Comparison of ENCODE assay signal across 9 mouse cellular contexts in the genomic region with DNA sequence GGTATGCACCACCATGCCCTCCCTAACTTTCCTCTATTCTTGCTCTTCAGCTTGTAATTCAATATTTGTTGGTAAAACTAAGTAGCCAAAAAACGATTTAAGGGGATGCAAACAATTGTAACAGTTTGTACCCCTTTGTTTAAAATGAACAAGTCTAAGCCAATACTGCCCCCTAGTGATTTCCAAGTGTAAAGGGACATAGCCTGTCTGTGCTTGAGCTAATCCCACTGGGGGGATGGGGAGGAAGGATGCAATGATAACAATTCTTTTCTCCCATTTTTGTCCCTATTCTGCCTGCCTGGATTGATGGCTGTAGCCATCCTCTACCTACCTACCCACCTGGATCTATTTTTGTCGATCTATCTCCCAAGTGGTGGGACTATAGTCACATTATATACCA. TPM values are rescaled to one million over a fixed set of nuclear protein-coding genes. Genes with fewer than 3 reads are reported as not detected.
DNase-seq lines count a peak whose midpoint lies in the region; ATAC-seq and TF ChIP-seq lines count a peak whose summit lies in the region.
"Had no signal": no experiment of that assay in that cellular context is flagged by ENCODE, and none has a peak within 500 bp of the region (broad histone marks: within the 10 kb centered on the region; RNA-seq: fewer than 3 reads in every experiment).

No protein-coding gene starts in this region.

- DNase-seq in layer of hippocampus, adult 2 months (ENCODE audit: low spot score in 2 of 2): peak in 1 of 2 experiments; percentile 18
- DNase-seq in layer of hippocampus, adult 8-10 months (ENCODE audit: low spot score in 2 of 2): no peak
- DNase-seq in G1E (ENCODE audit: low spot score): no peak
- peak; percentile 59 for DNase-seq in adipocyte (ENCODE audit: low spot score)
- DNase-seq: gastrocnemius, postnatal 10 days; thymus, postnatal 36 days had no signal

- peaks cover 92% of the 10 kb centered on the region for H3K36me3 ChIP-seq in G1E (replicated peaks)
- peaks cover 78% of the 10 kb centered on the region for H3K36me3 ChIP-seq in heart, embryonic 12.5 days

- no peak overlapping the region for H3K27ac ChIP-seq in layer of hippocampus, adult 2 months
- H3K27ac ChIP-seq in heart, embryonic 12.5 days (ENCODE audit: poor library complexity, severe bottlenecking): no peak overlapping the region

- H3K9ac ChIP-seq in heart, embryonic 12.5 days: no peak overlapping the region

- ATAC-seq in G1E (ENCODE audit: extremely low read depth, insufficient number of reproducible peaks, low FRiP score, poor library complexity, severe bottlenecking): no peak; the same call in 1 of the 2 replicates
- ATAC-seq in megakaryocyte-erythroid progenitor cell, adult 5-6 weeks (replicated peaks; ENCODE audit: low FRiP score, low TSS enrichment, poor library complexity, severe bottlenecking): peak; percentile 71
- no peak for ATAC-seq in activated CD4-positive, CD25-positive, alpha-beta regulatory T cell, adult 4 months
- ATAC-seq in heart, embryonic 12.5 days (ENCODE audit: insufficient number of reproducible peaks, low FRiP score): no peak

- peak; percentile 86 for TF ChIP-seq CTCF in layer of hippocampus, adult 2 months (conservative IDR thresholded peaks at IDR 0.05)
- peak; percentile 44; the same call in 1 of the 2 replicates for TF ChIP-seq CTCF in G1E (IDR thresholded peaks at IDR 0.05; ENCODE audit: low read depth, low read length)

- H3K4me2 ChIP-seq in heart, embryonic 12.5 days: no peak overlapping the region

- no peaks in the 10 kb centered on the region for H3K27me3 ChIP-seq in G1E (ENCODE audit: insufficient read depth, low read length)
- no peaks in the 10 kb centered on the region for H3K27me3 ChIP-seq in heart, embryonic 12.5 days (replicated peaks)

- WGBS in heart, embryonic 12.5 days: 51% methylated on average over 2 of the region's 2 CpGs

- no peaks in the 10 kb centered on the region for H3K9me3 ChIP-seq in G1E (replicated peaks)
- no peaks in the 10 kb centered on the region for H3K9me3 ChIP-seq in heart, embryonic 12.5 days (replicated peaks)

- H3K4me1 ChIP-seq in G1E (ENCODE audit: insufficient read depth, low read depth, low read length): peaks cover 7% of the 10 kb centered on the region; the same call in 1 of the 2 replicates
- no peaks in the 10 kb centered on the region for H3K4me1 ChIP-seq in heart, embryonic 12.5 days (replicated peaks)

- no peak overlapping the region for H3K4me3 ChIP-seq in layer of hippocampus, adult 2 months
- no peak overlapping the region for H3K4me3 ChIP-seq in G1E (ENCODE audit: low read depth, low read length)
- no peak overlapping the region for H3K4me3 ChIP-seq in heart, embryonic 12.5 days

RNA-seq across cellular contexts. Expression of gene Tra2a, which starts 16.6 kb away (rescaled TPM):
- total RNA-seq in layer of hippocampus, adult 2 months (2021): 10 to 100 TPM; 69.9 to 86.9 TPM
- 100 to 1,000 TPM in 1 of 4 experiments, 10 to 100 TPM in 3; 54.1 to 108 (median 82.0) TPM for total RNA-seq in layer of hippocampus, adult 8-10 months (2022)
- total RNA-seq in G1E (2014; fragmentation: Nextera tagmentation) (174 and 194 TPM in 2 replicates), G1E (2017) (130 and 160 TPM in 2 replicates)
- polyA plus RNA-seq in G1E (2012): 20.8 and 35.7 TPM in 2 replicates
- total RNA-seq in megakaryocyte-erythroid progenitor cell, adult 5-6 weeks (2014; fragmentation: Nextera tagmentation): 160 and 198 TPM in 2 replicates
- total RNA-seq in megakaryocyte-erythroid progenitor cell, adult 5-6 weeks (2017): 184 and 193 TPM in 2 replicates
- 10 to 100 TPM; 29.2 to 30.3 TPM for polyA plus RNA-seq in activated CD4-positive, CD25-positive, alpha-beta regulatory T cell, adult 4 months (2017; shearing (Covaris generic))
- 72.2 and 72.5 TPM in 2 replicates for polyA plus RNA-seq in heart, embryonic 12.5 days (2016; fragmentation: Nextera tagmentation; extraction: Ambion mirVana)

RNA-seq across cellular contexts. Expression of gene Igf2bp3, which starts 32.5 kb away (rescaled TPM):
- total RNA-seq in layer of hippocampus, adult 2 months (2021): not detected
- total RNA-seq in layer of hippocampus, adult 8-10 months (2022): not detected
- total RNA-seq in G1E (2014; fragmentation: Nextera tagmentation) (50.9 and 56.3 TPM in 2 replicates), G1E (2017) (36.1 and 41.2 TPM in 2 replicates)
- 18.5 and 25.9 TPM in 2 replicates for polyA plus RNA-seq in G1E (2012)
- 0.17 TPM in 1 of 2 replicates, not detected in the other for total RNA-seq in megakaryocyte-erythroid progenitor cell, adult 5-6 weeks (2014; fragmentation: Nextera tagmentation)
- not detected in 2 replicates for total RNA-seq in megakaryocyte-erythroid progenitor cell, adult 5-6 weeks (2017)
- 1 to 10 TPM; 2.5 to 4.6 TPM for polyA plus RNA-seq in activated CD4-positive, CD25-positive, alpha-beta regulatory T cell, adult 4 months (2017; shearing (Covaris generic))
- 68.6 and 69.2 TPM in 2 replicates for polyA plus RNA-seq in heart, embryonic 12.5 days (2016; fragmentation: Nextera tagmentation; extraction: Ambion mirVana)

Comparison
In these comparisons a context has a peak if more than half of its experiments do, and no peak if none do; other contexts are left out.
1. RNA of gene Igf2bp3, which starts 32.5 kb away (total RNA-seq): 36.1 to 56.3 TPM in G1E; 0.17 TPM in megakaryocyte-erythroid progenitor cell, adult 5-6 weeks, not detected in layer of hippocampus, adult 2 months and not detected in layer of hippocampus, adult 8-10 months; every median in the first group is over 10 times any median in the second.